Mouse (Mus musculus): Measurements from ENCODE around the gene Ccdc173.

Gene Ccdc173

DNA sequence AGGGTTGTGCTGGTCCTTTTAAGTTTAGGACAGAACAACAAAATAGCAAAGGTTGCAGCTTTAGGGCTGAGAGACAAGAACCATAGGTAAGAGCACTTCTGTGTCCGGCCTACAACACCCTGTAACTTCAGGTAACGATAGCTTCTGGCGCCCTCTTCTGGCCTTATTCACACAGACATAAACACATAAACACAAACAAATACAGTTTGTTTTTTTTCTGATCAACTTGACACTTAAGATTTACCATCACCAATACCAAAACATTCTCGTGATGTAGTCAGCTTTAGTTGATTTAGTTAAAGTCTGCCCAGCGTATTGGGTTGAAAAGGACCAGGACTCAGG, 10.6 kb downstream of the Ccdc173 start:
- DNase-seq = peak; percentile 39 to 52

DNA sequence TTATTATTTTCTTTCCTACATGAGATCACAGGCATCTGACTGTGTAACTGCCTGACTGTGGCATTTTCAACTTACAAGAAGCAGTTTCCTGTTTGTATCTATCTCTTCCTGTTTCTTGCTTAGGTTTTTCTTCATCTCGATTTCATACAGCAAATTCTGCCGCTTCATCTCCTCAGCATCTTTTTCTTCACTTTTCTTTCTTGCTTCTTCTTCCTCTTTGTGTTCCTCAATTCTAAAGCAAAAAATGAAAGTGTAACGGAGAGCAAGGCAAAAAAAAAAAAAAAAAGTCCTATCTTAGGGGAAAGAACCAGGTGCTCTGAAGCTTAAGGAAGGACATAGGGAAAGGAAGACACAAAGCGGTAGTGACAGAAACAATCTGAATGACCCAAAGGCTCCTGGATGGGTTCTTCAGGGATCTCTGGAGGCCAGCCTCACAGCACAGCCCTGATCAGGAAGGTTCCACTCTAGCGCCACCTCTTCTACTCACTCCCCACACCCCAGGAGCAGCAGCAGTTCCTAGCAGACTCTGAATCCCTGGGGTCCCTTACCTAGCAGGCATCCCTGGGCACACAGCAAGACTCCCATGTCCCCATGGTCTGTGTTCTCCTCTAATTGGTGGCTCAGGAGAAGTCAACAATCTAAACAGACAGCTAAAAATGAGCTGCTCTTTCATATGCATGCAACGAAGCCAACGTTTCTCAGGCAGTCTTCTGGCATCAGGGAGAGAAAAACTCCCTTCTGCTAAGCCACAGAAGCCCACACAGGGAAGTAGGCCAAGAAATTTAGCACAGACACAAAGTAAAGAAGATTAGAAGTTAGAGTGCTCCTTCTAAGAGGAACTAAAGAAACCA, 11.2 kb downstream of the Ccdc173 start:
- no peak for DNase-seq

DNA sequence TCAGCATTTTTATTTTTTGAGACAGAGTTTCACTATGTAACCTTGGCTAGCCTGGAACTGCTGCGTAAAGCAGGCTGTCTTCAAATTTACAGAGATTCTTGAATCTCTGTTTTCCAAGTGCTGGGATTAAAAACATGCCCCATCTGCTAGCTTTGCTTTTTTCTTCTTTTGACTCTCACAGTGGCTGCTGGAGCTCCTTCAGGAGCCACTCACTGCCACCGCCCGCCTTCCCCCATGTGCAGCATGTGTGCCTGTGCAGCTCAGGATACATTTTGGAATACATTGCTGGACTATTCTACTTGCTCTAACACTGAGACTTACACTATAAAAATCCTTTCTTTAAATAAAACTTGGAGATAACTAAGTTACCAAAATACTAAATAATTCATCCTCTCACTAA, 16.0 kb downstream of the Ccdc173 start:
- DNase-seq = no peak

DNA sequence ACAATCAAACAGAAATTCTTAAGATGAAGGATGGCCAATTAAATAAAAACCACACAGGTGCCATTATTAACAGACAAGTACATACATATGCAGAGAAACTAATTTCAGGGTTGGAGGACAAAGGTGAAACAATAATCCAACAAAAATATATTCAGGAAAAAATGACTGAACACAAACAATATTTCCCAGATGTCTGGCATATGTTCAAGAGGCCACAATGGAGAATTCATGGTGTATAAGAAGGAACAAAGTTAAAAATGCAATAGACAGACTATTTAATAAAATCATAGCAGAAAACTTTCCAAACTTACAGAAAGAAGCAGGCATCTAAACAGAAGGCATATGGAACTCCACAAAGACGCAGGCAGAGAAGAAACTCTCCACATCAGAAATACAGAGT, 24.7 kb downstream of the Ccdc173 start:
- DNase-seq = no peak

DNA sequence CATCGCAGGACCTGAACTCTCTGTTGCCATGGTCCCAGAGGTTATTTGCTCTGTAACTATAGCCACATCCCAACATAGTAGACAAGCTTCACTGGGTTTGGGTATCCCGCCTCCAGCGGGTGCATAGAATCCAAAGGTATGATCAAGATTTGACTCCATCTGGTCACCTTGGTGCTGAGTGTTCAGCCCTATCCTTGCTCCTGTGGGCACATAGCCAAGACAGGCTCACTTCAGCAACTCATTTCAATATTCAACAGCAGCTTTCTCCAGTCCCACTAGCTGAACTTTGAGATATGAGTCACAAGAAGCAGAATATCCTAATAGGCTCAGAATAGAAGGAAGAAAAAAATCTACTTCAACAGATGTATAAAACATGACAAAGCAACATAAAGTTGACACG, 26.0 kb downstream of the Ccdc173 start:
- DNase-seq = no peak

DNA sequence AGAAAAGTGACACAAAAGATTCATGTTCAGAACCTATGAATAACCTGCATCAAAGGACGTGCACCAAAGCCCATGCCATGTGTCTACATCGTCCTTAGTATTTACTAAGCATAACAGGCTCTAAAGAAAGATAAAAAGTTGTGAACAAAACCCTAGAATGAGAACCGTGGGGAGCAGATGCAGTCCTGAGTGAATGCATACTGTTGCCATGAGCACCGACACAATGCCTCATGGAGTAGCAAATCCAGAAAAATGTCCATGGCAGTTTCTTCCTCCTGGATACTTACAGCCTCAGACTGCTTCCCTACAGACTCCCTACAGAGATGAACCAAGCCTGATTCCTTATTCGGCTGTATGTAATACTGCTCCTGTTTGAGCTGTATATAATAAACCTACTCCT, 28.4 kb downstream of the Ccdc173 start:
- DNase-seq = no peak

DNA sequence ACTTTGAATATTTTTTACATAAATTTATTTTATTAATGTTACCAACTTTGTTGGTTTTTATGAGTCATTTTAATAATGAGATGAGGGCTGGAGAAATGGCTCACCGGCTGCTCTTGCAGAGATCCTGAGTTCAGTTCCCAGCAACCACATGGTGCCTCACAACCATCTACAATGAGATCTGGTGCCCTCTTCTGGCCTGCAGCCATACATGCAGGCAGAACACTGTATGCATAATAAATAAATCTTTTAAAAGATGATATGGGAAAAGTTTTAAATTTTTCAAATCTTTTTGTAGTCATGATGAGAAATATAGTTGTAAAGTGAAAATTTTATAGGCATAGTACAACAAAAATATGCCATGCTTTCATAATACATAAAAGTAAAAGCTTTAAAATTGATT, 44.3 kb downstream of the Ccdc173 start:
- peak; percentile 13 to 20 for DNase-seq

DNA sequence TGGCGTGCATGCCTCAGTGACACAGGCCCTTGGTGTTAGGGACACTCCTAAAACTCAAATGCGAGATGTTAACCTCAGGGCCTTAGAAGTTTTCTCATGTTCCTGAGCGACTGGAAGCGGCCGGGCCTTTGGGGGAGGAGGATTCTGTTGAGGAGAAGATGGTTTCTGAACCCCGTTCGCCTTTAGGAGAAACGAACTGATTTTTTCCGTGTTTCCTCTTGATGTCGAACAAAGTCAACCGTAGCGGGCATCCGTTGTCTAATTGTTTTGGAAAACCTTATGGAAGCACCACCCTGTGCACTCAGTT, 65.9 kb downstream of the Ccdc173 start:
- no peak for DNase-seq

DNA sequence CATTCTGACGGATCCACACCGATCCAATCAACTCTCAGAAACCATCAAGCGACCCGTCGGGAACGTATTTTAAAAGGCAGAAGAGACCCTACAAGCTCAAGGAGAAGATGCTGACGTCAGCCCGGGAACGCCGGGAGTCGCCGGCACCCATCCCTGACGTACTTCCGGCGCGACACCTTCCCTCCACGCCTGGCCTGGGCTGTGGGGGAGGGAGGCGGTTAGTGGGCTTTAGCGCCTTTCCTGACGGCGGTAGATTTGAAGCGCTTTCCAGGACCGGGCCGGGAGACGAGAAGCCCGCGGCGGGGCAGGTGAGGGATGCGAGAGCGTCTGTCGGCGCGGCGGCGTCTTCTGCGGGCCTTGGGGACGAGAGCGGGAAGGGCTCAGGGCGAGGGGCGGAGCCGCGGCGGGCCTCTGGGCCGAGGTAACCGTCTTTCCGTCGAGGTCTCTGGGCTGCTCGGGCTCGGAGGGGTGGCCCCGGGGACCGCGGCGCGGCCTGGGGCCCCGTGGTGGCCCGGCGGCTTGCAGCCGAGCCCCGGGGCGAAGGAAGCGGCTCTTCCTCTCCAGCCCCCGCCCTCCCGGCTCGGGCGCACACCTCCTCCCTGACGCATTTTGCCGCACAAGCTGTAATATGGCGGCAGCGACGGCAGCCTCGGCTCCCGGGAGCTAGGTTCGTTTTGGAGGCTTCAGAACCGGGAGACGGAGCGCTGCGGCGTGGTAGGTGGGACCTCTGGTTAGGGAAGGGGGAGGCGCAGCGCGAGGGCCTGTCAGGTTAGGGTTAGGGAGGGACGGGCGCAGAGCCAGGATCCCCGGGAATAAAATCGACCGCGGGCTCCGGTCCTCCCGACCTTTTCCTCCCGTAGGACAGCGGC, 66.5 kb downstream of the Ccdc173 start:
- DNase-seq = peak; percentile 98

DNA sequence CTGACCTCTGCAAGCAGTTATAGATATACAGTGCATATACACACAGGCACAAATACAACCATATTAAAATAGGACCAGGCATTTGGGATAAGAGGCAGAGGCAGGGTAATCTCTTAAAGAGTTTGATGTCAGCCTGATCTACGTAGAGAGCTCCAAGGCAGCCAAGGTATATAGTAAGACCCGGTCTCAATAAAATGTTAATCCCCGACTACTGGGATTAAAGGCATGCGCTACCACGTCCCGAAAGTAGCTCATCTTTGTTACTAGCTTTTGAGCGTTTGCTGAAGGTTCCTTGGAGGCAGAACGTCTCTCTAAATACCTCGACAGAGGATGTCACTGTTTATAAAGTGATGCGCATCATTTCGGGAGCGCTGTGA, 67.1 kb downstream of the Ccdc173 start, which contains the start of gene Ppig:
Gene Ppig (plus strand): TSS at position 273 of the 377 bp plus-strand sequence.
- DNase-seq = no peak

DNA sequence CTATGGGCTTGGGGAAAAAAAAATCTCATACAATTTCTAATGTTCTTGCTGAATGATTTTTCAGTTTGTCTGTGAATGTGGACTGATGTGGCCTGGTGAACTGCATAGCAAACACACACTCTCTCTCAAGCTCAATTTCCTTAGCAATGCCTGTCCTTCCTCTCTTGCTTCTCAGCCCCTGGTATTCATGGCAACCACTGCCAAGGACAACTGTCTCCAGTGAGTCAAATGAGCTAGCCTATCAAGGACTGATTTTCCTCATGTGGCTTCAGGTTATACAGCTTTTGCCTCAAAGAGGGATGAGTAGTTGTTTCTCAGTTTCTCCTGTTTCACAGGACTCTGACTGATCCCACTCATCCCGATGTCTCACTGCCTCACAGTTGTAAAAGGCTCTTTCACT, 70.3 kb downstream of the Ccdc173 start:
- no peak for DNase-seq

DNA sequence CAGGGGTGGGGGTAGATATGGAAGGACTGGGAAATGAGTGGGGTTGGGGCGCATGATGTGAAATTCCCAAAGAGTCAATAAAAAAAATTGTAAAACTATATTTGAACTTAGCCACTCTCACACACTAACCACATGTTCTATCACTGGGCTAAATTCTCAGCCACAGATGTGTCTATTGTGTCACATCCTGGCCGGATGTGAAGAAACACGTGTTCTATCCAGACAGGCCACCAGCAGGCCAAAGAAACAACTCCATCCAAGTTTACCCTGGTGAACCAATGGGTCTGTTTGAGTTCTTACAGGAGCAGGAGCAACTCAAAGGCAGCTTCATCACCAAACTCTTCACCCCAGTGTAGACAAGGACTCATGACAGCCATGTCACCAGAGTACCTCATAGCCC, 72.9 kb downstream of the Ccdc173 start:
- no peak for DNase-seq

DNA sequence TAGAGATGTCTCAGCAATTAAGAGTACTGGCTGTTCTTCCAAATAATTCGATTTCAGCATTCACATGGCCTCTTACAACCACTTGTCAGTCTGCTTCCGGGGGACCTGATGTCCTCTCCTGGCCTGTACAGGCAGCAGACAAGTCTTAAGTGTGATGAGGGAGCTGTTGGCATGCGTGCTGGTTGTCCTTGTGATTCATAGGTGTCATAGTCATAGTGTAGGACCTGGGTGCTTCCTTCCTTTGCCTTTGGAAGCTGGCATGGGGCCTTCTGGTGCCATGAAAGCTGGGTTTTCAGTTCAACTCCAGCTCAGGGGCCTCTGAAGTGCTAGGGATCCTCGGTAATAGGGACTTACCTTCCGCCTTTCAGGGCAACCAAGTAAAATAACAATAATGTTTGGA, 75.2 kb downstream of the Ccdc173 start:
- peak in 1 of 2 experiments; percentile 10 for DNase-seq

DNA sequence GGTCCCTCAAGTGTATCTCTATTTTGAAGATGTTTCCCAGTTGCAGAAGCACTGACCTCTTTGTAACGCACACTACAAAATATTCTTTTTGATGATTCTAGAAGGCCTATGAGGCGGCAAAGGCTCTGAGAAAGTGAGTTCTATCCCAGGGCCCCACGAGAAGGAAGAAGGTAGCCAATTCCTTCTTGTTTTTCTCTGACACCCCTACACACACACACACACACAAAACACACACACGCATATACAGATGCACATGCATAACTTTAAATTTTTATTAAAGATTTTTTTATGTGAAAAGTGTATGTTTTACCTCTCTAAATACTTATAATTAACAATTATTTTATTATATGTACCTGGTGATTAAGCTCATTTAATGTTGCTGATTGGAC, 75.8 kb downstream of the Ccdc173 start:
- no peak for DNase-seq

DNA sequence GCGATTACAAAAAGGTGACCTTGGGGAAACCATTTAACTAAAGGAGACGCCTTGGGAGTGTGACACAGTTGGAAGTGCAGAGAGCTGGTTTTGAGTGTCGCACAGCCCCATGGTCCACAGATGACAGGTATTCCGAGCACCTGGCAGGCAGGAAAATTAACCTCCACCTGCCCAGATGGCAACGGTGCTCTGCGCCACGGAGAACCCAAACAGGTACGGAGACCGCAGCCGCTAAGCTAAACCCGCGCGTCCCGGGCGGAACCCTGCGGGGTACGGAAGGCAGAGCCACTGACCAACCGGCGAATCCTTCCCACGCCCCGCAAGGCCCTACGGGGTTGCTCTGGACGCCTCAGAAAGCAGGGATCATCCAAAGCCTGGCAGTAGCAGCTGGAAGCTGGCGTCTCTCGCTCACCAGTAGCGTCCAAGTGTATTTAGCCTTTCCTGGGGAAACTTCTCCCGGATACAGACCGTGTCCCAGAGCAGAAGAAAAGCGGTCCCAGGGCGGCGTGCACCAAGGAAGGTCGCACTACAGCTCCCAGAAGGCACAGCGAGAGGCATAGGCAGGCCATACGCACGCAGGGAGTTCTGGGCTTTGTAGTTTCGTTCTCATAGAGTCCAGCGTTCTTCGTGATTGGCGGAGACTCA, 76.3 kb downstream of the Ccdc173 start, which contains the start of gene Fastkd1:
Gene Fastkd1 (minus strand): TSS at position 536 of the 645 bp plus-strand sequence.
- DNase-seq = peak; percentile 89 to 92

DNA sequence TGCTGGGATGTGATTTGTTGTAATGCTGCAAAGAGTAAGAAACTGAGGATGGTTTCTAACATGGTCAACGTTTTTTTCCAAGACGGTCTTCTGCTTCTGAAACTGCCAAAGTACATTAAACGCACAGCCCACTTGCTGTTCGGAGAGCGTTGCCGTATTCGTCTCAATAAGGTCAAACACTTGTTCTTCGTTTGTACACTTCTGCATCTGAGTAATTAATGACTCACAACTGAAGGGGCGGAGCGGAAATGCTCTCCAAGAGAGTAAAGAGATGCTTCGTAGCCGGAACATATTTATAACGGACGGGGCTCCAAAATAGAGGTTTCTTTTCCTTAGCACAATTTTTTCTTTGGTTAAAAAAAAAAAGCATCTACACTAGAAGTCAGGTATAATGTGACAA, 77.2 kb downstream of the Ccdc173 start:
- DNase-seq = peak in 1 of 2 experiments; percentile 10

Measured in cerebellum, postnatal 10 days (tissue).